Mouse (Mus musculus): ENCODE measurements around the gene Tcam1.
A peak's percentile ranks its signal among the peaks of the same experiment; 100 is the strongest.
"Not testable (repeated sequence)": the region's sequence is repeated elsewhere in the genome, so short reads cannot be mapped to it uniquely, and the experiment has no call there.

Tcam1 gene

DNA sequence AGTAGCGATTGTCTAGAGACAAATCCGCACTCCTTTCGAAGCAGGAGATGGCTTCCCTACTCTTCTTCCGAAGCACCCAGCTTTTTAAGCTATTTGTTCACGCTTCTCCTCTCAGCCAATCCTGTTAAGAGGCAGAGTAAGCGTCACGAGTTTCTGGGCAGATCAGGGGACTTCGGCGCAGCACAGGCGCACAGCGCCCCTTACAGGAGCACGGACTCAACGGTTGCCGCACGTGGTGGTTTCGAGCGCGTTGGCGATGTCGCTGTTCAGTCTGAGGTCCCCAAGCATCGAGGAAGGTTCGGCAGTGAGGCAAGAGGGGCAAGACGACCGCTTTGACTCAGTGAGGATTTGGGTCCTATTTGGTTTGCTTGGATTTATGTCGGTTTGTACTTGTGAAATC lies at the start of gene Tcam1:
Gene Tcam1, plus strand, starts transcription at position 219 of the 400 bp plus-strand sequence.
- DNase-seq (ENCODE audit: low spot score in 2 of 2), result peak; percentile 93 to 95

DNA sequence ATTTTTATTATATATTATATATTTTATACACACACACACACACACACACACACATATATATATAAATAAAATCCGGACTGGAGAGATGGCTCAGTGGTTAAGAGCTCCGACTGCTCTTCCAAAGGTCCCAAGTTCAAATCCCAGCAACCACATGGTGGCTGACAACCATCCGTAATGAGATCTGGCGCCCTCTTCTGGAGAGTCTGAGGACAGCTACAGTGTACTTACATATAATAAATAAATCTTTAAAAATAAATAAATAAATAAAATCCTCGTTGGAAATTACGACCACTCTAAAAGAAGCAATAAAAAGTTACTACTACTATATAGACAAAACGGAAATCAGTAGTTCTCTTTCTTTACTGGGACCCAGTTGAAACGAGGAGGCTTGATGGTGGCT lies 42.5 kb upstream of the Tcam1 start:
- DNase-seq (ENCODE audit: low spot score in 2 of 2), result not testable (repeated sequence)

DNA sequence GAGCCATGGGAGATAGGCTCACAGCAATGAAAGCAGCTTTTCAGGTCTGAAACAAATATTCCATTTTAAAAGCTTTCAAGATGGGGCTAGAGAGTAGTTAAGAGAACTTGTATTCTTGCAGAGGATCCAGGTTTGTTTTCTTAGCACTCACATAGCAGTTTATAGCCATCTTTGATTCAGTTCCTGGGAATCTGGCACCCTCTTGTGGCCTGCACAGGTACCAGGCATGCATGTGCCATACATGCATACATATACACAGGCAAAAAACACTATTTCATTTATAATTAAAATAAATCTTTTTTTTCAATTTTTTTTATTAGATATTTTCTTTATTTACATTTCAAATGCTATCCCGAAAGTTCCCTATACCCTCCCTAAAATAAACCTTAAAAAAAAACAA lies 29.6 kb upstream of the Tcam1 start:
- no peak for DNase-seq (ENCODE audit: low spot score in 2 of 2)

DNA sequence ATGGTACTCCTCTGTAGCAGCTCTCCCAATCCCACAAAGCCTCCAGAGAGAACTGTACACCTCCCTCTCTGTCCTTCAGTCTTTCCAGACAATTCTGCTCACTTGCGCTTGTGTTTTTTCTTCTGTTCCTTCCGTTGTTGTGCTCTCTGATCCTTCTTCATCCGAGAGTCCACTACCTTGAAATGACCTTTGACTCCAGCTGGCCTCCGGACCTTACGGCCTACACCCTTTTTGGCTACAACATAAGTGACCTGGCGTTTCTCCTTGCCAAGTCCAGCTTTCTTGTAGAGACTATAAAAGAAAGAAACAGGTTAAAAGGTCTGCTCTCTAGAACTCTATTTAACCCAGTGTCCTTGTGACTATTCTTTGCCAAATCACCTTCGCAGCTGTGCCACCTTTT lies 27.1 kb upstream of the Tcam1 start:
- no peak for DNase-seq (ENCODE audit: low spot score in 2 of 2)

DNA sequence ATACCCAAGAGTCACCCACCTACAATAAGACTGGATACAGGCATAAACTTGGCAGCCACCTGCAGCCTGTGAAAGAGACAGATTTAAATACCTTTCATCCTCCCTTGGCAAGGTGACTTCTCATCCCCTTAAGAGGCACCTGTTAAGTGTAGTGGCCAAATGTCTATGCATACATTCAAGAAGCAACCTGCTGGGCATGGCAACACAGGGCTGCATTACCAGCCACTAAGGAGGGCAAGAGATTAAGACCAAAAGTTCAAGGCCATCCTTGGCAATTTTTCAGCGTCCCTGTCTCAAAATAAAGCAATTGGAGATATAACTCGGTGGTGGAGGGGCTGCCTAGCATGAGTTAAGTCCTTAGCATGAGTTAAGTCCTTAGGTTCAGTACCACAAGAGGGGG lies 21.7 kb upstream of the Tcam1 start:
- DNase-seq (ENCODE audit: low spot score in 2 of 2), result no peak

DNA sequence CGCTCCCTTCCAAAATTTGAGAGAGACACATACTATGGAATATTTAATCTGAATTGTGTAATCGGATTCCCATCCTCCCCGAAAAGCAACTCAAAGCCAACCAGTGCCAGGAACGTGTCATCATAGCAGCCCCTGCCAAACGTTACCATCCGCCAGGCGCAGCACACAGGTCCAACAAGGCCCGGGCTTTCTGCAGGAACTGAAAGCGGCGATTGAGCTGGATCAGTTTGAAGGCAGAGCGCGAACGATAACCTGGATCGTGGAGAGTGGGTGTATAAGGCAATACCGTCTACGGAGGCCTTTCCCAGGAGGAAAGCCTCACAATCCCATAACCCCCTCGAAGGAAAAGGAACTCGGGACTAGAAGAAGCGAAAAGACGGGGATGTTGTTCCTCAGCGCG lies 21.3 kb upstream of the Tcam1 start:
- DNase-seq (ENCODE audit: low spot score in 2 of 2), result no peak

DNA sequence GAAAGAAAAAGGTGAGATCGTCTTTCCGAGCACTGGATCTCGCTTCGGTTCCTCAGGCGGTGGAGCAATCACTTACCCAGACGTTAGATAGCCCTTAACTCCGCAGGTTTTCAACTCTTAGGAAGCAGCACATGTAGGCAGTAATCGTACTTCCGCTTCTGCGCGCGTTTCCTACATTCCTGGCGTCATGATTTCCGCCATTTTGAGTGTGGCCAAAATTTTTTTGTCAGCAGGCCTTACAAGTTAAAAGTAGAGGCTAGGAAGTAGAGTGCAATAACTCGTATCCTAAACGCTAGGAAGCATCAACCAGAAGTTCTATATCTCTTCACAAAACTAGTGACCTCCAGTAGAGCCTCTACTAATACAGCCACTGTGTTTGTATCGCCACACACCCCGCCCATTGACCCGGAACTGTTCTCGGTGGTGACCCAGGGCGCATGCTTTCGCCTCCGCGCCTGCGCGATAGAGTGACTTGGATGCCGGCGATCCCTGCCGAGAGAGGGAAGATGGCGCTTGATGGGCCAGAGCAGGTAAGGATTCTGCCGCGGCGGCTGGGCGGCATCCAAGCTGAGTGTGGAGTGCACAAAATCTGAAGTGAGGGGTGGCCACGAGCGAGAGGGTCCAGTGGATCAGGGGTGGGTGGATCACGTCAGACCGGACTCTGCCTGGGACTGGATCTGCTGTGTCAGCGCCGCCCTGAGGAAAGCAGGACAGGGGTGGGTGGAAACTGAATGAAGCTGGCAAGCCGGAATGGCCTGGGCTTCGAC lies 20.6 kb upstream of the Tcam1 start, which contains the start of the genes Ftsj3 and Psmc5:
Gene Ftsj3, minus strand, starts transcription at position 395 of the 767 bp plus-strand sequence.
Gene Psmc5, plus strand, starts transcription at position 470 of the 767 bp plus-strand sequence.
- DNase-seq (ENCODE audit: low spot score in 2 of 2), result peak; percentile 98 to 99

DNA sequence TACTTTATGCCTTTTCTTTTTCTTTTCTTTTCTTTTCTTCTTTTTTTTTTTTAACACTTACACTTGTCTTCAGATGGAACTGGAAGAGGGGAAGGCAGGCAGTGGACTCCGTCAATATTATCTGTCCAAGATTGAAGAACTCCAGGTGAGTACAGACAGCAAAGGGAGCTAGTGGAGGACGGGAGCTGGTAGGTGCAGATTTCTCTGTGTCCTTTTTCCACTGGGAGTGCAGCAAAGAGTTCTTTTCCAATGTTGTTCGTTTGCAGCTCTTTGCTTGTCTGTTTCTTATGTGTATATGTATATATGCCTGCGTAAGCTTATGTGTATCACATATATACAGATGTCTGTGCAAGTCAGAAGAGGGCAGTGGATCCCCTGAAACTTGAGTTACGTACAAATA lies 19.7 kb upstream of the Tcam1 start:
- no peak for DNase-seq (ENCODE audit: low spot score in 2 of 2)

DNA sequence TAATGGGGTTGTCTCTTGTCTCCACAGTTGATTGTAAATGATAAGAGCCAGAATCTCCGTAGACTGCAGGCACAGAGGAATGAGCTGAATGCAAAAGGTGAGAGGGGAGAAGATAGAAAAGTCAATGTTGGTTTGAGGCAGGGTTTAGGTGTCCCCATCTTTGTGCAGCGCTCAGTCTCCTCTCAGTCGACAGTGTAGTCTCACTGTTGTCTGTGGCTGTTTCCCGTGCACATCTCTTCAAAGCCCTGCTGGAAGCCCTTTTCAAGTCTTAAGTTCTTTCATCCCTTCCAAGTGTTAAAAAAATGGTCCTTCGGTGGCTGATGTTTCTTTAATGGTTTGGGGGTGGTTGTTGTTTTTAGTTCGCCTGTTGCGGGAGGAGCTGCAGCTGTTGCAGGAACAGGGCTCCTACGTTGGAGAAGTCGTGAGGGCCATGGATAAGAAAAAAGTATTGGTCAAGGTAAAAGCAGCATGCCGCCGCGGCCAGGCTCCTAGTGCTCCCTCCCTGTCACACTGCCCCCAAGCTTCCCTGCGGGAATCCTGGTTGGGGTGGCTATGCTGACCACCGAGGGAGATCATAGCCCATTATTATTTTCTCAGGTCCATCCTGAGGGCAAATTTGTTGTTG lies 15.5 kb upstream of the Tcam1 start:
- DNase-seq (ENCODE audit: low spot score in 2 of 2), result peak in 1 of 2 experiments; percentile 15

DNA sequence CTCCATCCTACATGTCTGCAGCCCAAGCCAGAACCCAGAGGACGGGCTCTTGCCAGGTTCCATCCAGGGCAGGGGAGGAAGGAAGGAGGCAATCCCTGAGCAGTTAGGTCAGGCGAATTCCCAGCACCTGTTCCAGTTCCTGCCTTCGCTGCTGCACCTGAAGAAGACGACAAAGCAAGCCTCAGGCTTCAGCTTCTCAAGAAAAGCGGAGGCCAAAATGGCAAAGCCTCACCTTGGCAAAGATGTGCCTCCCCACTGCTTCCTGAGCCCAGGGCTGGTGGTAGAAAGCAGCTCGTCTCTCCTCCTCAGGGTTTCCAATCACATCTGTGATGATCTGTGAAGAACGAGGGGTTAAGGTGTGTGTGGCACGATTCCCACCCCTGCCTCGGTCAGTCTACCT lies 12.5 kb upstream of the Tcam1 start:
- DNase-seq (ENCODE audit: low spot score in 2 of 2), result peak in 1 of 2 experiments; percentile 16

DNA sequence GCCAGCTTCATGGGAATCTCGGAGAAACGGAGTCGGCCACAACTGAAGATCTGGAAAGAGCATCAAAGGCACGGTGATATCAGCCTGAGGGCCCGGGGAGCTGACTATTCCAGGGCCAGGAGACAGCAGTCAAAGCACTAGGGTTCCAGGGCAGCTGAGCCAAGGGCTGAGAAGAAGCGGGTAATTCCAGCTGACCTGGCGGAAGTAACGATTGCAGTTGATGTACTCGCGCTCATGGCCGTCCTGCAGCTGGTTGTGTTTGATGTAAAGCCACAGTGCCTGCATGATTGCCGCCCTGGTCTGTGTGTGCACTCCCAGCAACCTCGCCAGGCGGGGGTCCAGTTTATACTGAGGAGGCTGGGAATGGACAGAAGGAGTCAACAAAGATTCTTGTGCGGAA lies 11.5 kb upstream of the Tcam1 start:
- no peak for DNase-seq (ENCODE audit: low spot score in 2 of 2)

DNA sequence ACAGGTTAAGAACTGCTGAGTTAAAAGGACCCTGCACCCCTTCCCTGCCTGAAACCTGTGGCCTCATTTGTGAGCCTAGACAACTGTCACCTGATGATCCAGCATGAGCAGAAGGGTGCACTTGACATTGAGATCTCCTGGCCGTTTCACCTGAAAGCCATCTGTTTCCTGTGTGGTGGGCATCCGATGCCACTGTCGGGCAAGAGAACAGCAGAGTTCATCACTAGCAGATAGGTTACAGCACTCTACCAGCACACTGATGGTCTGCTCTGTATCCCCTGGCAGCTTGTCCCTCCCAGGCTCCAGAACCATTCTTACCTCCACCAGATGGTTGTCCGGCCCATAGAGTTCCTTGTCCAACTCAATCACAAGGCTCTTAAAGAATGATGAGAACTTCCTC lies 10.9 kb upstream of the Tcam1 start:
- no peak for DNase-seq (ENCODE audit: low spot score in 2 of 2)

DNA sequence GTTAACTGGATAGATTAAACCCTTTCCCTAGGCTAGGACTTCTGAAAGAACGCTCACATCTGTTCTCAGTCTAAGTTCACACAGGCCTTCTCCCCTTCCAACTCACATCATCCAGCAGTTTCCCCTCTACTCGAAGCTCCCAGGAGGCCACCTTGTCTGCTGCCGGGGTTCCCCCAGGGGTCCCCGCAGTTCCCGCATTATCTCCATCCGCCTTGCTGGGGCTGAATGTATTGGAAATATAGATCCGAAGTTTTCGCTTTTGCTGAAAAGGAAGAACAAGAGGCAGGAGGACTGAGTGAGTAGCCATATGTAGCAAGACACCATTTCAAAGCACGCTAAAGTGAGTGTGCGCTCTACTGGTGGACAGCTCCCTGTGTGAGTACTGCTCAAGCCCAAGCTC lies 10.0 kb upstream of the Tcam1 start:
- DNase-seq (ENCODE audit: low spot score in 2 of 2), result peak in 1 of 2 experiments; percentile 14

DNA sequence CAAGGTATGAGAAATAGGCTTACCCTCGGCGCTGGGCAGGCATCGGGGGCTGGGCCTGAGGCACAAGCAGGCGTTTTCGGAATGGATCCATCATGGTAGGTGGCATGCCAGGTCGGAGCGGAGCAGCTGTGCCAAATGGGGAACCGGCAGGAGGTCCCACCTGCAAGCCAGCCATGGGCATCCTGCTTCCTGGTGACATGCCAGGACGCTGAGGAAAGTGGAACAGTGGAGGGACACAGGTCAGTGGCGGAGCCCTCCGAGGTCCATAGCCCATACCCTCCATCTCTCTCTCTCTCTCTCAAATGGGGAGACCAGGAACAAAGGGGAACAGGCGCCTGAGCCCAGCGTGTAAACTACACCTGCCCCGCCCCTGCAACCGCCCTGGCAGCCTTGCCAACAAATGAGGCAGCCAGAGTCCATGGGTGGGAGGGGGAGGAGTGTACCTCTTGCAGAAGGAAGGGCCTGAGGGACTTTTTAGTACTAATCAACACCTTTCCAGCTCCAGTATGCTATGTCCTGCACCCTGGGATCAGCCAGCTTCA lies 9.1 kb upstream of the Tcam1 start:
- DNase-seq (ENCODE audit: low spot score in 2 of 2), result peak in 1 of 2 experiments; percentile 31

DNA sequence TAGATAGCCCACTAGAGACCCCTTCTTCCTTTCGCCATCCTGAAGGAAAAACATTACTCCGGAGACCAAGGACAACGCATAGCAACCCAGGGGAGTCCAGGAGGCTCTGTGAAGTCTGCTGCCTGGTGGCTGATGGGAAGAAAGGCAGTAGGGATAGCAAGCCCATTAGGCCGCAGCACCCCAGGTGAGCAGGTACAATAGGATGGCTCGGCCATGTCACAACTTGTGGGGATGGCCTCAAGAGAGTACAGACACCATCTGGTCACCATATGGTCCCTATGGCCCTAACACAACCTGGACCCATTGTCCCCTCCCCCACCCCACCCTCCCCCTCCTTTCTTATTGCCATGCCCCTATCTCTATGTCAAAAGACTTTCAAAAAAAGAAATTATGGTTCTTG lies 8.6 kb upstream of the Tcam1 start:
- peak in 1 of 2 experiments; percentile 14 for DNase-seq (ENCODE audit: low spot score in 2 of 2)

DNA sequence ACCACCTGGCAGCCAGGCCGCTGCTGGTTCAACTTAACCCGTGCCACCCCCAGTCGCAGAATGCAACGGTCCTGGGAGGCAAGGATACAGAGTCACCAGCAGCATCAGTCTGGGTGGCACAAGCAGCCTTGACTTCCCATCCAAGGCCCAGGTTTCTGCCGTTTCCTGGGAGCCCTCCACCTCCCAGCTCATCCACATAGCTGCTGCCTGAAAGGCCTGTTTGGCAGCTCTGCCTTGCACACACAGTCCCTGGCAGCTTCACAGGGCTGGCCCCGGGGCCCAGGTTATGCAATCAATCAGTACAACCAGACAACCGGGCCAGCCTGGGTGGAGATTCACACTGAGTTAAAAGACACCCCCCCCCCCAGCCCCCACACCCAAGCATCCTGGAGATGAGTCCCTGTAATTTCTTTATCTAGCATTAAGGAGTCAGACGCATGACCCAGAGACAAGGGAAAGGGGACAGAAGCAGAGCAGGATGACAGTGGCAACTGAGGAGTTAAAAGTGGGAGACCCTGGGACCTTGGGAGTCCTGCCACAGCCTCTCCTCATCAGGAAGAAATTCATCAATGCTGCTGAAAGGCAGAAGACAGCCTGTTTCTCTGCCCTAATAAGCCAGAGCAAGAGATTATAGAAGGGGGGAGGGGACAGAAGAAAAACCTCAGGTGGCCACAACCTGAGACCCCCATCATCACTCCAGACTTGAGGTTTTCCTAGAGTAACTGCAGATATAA lies 8.0 kb upstream of the Tcam1 start:
- DNase-seq (ENCODE audit: low spot score in 2 of 2), result peak; percentile 71 to 76

DNA sequence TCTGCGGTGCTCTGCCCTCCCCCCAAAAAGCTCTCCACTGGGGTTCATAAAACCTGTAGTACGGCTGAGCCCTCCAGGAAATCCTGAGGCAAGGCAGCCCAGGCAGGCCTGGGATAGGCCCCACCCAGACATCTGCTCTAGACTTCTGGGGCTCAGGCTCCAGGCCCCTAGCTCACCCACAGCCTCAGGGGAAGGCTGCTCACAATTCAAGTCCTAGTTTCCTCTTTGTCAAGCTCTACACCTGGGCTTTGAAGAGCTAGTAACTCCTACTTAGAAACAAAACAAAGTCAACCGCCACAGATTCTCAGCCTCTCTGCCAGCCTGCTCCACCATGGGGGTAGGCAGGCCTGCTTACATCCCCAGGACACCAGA lies 7.4 kb upstream of the Tcam1 start:
- no peak for DNase-seq (ENCODE audit: low spot score in 2 of 2)

DNA sequence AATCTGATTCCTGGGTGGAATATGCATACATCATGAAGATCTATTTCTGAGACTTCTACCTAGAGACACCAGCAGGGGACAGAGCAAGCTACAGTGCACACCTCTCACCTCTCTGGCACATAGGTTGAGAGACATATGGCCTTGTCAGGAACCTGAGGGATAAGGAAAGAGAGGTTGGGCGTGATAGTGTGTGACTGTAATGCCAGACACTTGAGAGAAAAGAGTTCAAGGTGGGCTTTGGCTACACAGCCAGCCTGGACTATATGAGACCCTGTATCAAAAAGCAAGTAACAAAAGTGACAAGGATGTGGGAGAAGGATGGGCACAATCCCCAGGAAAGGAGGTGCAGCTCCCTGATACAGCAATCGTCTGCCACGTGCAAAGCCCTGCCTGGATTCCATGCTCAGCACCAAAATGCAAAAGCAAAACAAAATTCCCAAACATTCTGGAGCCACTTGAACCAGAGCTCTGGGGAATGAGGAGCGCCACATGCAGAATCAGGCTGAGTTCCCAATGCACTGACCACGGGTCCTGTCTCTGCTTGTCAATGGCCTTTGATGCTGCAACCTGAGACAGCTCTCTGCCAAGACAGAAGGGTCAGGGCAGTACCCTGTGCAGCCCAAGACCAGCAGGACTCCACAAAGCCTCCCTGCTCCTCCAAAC lies 5.2 kb upstream of the Tcam1 start:
- no peak for DNase-seq (ENCODE audit: low spot score in 2 of 2)

DNA sequence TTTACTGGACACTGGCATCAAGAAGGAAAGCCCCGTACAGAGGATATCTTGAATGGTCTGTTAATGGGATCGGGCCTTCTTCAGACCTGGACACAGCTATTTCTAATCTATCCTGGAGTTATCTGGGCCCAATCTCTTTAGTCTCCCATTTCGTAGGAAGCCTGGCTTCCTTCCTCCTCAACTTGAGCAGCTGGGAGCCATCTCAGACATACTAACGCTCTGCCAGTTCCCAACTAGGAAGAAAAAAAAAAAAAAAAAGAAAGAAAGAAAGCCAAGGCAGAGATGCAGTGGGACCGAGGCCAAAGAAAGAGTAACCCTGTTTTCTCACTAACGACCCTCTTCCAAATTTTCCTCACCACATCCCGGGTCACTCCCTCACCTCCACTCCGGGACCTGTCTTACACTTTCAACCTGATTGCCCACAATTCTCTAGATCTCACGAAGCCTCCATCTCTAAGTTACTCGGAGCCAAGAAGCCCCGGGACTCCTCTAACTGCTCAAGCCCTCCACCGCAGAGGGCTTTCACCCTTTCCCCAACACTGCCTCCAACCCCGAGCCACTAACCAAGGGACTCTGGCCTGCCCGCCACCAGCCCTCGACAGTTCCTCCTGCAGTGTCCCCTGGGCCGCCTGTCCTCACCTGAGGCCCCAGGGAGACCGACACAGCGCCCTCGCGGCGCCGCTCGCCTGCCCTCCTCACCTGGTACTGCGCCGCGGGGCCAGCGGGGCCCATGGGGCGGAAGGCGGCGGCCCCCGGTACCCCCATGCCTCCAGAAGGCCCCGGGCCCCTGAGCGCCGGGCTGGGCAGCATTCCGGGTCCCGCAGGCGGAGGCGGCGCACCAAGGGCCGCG lies 4.5 kb upstream of the Tcam1 start:
- DNase-seq (ENCODE audit: low spot score in 2 of 2), result peak in 1 of 2 experiments; percentile 49

DNA sequence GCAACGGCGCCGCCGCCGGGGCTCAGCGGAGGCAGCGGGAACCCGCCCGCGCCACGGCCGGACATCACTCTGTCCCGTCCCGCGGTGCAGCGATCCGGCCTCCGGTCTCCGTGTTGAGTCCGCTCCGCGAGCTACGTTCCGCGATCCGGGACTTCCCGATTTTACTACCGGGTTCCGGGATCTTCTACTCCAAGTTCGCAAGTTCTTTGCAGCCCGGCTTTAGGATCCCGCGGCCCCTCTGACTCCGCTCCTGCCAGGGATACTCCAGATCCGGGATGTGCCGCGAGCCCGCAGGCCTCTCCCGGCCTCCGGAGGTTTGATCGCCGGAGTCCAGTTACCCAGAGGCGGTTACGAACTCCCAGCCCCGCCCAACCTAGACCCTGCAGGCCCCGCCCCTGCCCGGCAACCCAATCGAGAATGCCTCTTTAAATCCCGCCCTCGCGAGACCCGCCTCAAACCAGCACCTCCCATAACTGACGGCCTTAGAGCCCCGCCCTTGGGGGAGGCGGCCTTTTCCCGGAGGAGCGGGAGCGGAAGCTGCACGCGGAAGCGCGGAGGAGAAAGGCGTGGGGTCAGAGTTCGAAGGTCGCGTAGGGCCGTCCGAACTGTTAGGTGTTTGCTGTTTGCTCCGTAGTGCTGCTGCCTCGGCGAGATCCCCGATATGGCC lies 3.7 kb upstream of the Tcam1 start, which contains the start of gene Smarcd2:
Gene Smarcd2, minus strand, starts transcription at position 329 of the 667 bp plus-strand sequence.
- peak; percentile 100 for DNase-seq (ENCODE audit: low spot score in 2 of 2)

Measured in right cerebral cortex, postnatal 10 days (tissue).